Mouse (Mus musculus) adrenal gland, postnatal 4 days (tissue): Measurements from ENCODE around the gene Elavl1. TPM values are rescaled to one million over a fixed set of nuclear protein-coding genes. Genes with fewer than 3 reads are reported as not detected.

Experiments used
- DNase-seq, 2 experiments: peaks; one replicate each; pipeline ENCODE4 v3.0.0; 2021 to 2022; ENCODE audit warnings: low spot score in 2 of 2, mixed read lengths in 2 of 2
- total RNA-seq, 2 experiments: library from RNA; stranded (reverse); gene quantifications; 2 replicates each; pipeline ENCODE4 v1.2.3; 2021

Gene Elavl1
- total RNA-seq, 2 experiments from 2014 or later = 86.6 to 95.6 TPM

DNA sequence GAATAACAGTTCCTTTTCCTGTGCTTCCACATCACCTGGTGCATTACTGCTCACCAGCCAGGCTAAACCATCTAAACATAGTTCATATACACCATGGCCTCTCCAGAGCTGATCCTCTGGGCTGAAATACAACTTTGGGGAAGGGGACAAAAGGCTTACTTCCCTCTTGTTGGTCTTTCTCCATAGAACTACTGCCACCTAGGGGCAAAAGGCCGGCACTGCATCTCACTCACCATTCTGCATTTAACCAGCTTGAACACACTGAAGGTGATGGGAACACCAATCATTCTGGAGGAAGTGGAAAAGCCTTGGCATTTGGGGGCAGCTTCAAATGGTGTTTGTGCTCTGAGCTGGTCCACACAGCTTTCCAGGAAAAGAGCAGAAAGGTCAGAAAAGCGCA lies 2.7 kb downstream of the Elavl1 start:
- DNase-seq = peak; percentile 45 to 60

DNA sequence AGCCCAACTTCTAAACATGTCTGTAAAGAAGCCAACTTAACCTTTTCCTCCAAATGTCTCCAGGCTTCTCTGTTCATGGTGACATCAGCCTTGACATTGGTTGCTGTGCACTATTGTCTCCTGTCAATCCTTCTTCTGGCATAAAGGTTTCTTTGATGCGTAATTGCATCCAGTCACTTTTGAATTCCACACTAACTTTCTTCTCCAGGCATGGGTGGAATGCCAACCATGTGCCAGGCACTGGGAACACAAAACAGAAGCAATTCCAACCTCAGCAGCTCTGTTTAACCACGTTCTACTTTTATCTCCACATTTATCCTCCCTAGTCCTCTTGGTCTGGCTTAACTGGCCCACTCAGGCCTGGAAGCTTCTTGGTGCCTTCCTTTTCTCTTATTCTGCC lies 4.2 kb downstream of the Elavl1 start:
- no peak for DNase-seq

DNA sequence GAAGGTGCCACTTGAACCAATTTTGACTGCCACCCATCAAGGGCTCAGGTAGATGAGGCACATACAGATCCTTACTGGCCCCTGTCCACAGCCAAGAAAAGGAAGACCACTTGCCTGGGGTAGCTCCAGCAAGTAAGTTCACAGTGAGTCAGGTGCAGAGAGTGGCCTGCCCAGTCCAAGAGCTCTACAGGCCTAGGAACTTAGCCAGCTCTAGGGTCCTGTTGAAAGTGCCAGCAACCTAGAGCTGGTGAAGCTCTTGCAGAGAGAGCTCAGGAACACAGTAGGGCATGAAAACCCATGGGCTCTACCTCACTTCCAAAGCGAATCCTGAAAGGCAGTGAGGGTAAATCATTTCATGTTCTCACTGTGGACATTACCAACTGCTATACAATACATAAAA lies 4.8 kb downstream of the Elavl1 start:
- DNase-seq = no peak

DNA sequence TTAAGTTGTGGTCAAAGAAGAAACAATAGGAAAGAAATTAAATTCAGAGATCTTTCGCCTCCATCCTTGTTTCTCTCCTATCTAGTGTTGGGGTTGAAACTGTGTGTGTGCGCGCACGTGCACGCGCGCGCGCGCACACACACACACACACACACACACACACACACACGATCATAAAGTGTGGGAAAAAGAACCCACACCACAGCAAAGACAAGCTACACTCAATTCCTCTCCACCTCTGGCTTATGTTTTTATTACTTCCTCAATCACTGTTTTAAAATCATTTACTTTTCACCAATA lies 5.7 kb downstream of the Elavl1 start:
- DNase-seq = no peak

DNA sequence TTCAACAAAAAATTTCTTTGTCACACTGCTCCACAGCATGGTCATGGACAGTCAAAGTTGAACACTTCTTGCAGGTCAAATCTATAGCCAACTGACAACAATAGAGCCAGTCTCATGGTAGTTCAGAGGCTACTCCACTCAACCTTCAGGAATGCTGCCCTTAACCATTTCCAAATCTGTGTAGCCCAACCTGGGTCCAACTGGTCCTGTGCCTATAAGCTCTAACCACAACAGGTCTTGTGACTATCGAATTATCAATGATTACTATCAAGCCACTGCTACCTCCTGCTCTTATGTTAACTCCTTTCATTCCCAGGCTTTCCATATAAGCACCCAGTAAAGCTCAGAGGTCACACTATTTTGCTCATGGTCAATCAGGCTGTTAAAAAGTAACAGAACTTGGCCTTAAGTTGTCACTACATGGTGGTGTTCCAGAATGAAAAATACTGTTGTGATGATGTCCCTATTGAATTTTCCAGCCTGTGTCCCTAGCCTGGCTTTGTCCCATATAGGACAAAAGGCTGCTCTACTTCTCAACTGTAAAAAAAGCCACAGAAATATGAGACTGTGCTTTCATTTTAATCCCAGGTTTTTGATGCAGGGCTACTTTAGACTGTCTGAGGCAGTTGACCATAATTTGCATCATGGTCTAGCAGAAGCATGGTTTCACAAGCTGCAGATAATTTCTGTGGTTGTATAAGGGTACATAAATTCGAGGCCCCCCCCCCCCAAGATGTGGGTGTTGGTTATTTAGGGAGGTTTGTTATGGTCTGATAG lies 6.2 kb downstream of the Elavl1 start:
- no peak for DNase-seq

DNA sequence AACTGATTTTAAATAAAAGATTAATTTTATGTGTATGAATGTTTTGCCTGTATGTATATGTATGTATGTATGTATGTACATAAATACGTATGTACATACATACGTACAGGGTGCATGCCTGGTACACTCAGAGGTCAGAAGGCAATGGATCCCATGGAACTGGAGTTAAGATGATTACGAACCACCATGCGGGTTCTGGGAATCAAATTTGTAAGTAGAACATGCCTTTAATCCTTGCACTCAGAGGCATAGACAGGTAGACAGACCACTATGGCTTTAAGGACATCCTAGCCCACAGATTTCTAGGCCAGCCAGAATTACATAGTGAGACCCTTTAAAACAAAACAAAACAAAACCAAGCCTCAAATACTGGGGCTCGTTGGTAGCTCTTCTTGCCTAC lies 7.1 kb downstream of the Elavl1 start:
- no peak for DNase-seq

DNA sequence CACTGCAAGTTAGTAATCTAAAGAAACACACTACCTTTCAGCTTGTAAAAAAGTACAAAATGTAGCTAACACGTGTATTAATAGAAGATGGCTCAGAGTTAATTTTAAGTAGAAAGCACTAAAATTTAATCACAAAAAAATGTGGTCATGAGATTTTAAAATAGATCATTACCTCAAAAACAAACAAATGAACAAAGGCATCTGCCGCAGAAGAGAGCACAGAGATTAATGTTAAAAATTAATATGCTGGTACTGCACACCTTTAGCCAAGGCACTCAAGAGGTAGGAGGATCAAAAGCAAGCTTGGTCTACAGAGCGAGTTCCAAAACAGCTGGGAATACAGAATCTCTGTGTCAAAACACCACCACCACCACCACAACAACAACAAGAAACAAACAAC lies 10.4 kb downstream of the Elavl1 start:
- DNase-seq = no peak

DNA sequence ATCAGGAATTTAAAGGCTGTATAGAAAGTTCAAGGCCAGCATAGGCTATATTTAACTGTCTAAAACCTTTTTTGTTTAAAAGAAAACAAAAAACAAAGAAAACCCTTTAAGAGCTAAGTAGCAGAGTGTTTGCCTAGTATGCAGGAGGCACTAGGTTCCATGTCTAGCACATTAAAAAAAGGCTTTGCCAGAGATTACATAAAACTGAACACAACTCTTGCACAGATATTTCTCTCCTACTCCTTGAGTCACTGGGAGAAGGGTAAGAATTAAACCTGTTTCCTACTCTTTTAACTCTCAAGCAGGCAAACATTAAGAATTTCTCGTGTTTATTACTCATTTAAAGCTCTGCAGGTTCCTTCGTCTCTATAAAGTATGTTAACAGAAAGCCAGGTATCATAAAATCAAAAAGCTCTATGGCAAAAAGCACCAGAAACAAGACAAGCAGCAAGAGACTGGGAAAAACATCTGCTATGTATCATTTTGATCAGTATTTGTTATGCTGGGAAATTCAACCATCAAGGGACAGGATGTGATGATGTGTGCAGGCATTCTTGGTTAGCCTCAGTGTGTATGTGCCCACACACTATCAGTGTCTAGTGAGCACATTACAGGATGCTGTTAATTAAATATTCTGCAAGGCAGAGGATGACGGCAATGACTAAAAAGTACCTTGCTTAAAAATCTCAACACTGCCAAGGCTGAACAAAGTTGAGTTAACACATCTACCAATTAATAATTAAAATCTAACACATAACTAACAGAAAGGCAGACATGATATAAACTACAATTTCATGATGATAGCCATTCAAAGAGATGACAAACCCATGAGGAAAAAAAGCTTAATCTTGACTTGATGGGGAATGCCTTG lies 11.7 kb downstream of the Elavl1 start:
- no peak for DNase-seq

DNA sequence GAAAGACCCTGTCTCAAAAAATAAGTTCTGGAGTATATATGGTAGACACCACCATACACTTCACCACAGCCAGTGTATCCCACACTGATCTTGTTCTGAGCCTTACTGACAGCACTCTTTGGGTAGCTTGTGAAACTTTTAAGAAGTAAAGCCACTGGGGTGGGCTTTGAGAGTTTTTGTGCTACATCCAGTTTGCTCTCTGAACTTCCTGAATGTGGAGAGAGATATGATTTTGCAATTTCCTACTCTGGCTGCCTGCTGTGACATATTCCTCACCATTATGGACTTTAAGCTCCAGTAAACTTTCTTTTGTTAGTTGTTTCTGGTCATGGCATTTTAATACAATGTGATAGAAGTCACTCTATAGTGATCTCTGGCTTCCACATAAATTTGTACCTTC lies 13.1 kb downstream of the Elavl1 start:
- no peak for DNase-seq

DNA sequence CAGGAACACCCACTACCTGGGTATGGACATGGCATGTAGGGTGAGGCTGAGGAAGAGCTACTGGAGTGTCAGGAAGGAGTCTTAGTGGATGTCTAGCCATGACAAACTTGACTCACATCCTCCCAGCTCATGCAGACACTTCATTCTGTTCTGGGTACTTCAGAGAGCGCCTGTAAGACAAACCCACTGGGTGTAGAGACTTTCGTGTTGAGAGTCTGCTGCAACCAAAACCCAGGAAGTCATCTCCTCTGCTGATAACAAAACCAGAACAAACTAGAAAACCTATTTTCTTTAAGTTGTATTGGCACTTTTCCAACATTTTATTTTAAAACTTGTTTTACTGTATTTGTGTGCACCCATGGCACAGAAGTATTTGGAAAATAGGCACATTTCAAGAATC lies 19.4 kb downstream of the Elavl1 start:
- DNase-seq = no peak

DNA sequence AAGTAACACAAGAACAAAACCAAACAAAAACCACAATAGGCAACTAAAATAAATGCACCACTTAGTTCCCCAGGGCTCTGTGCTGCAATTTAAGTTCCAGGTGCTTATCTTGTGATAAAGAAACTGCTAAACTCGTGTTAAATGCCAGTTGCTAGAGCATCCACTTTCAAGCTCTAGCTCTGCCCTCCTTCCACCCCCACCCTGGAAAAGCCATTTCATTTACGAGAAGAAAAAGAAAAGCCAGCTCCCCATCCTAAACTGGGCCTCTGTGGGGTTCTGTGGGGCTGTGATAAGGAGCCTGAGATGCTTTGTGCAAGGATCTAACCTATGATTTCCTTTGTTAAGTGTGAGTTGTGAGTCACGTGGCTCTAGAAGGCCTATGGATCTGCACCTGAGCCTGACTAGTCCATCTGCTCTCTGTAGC lies 21.1 kb downstream of the Elavl1 start:
- DNase-seq = no peak

DNA sequence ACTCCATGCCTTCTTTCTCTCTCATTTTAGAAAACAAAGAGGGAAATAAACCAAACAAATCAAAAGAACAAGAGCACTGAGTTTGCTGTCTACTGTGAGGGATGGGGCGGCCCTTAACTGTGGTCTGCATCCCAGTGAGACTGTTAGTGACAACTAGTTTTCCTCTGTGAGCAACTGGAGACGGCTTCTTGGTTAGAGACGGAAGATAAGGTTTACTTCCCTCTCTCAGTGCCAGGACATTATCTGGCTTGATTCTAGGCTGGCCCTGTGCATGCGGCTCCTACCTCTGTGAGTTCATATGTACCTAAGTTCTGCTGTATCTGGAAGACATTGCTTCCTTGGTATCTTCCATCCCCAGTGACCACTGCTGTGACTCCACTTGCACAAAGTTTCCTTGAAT lies 27.4 kb downstream of the Elavl1 start:
- DNase-seq = no peak

DNA sequence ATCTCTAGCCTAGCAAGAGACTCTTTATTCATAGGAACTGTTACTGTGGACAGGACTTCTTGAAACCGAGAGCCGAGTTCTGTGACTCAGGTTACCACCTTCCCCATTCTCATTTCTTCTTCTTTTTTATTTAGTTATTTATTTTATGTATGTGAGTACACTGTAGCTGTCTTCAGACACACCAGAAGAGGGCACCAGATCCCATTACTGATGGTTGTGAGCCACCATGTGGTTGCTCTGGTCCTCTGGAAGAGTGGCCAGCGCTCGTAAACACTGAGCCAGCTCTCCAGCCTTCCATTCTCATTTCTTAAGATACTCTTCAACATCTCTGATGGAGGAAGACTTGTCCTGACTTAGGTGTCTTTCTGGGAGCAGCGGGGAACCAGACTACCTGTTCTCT lies 32.5 kb downstream of the Elavl1 start:
- no peak for DNase-seq

DNA sequence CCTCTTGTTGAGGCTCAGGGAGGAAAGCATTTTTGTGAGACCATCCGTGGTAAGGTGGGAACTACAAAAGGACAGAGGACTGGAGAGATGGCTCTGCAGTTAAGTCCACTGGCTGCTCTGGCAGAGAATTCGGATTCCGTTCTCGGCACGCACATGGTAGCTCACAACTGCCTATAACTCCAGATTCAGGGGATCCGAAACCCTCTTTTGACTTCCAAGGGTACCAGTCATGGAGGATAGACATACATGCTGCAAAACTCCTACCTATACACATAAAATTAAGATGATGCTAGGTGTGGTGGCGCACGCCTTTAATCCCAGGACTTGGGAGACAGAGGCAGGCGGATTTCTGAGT lies 49.1 kb downstream of the Elavl1 start:
- no peak for DNase-seq

DNA sequence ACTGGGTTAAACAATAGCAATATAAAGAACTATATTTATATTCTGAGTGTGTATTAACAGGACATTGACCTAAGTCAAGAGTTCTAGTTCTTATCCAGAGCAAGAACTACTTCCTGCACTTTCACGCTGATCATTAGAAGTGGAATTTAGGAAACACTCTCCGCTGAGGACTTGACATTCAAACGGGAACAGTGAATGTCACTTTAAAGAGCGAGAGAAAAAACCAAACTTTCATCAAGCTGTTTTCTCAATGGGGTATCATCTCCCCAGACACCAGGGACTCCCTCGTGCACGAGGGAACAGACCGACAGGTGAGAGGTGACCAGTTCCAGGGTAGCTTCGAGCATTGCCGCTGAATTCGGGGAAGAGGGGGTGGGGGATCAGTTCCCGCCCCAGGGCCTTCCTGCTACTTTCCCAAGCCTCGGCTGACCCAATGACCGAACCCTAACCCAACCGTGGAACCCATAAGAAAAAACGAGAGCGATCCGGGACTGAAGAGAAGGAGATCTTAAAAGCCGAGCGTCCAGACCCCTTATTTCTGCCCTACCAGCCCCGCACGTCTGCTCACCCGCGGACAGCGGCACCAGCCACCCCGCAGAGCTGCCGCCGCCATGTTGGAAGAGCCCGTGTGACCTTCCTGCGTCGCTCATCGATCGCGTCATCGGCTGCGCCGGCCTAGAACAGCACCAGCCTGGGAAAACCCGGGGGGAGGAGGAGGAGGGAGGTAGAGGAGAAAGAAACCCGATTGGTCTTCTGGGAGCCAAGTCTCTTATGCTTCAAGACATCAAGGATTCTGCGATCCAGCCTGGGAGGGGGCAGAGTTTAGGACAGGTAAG lies 49.7 kb downstream of the Elavl1 start, which contains the start of gene Timm44:
Gene Timm44, minus strand, starts transcription at position 639 of the 836 bp plus-strand sequence.
- peak; percentile 81 to 90 for DNase-seq

DNA sequence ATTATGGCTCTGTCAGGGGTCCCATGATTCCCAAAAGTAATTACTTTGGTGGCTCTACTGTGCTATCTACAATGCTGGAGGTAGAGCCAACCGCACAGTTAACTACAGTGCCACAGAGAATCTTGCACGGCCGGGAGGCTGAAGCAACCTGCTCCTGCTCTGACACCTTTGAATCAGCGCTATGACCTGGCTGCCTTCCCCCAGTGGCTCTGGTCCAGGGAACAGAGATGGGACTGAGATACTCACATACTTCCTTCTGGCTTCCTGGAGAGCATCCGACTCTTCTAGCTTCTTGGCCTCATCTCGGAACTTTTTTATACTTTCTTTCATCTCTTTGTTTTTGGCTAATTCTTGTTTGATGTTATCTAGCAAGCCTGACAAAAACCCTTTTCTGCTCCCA lies 55.6 kb downstream of the Elavl1 start:
- DNase-seq = no peak

DNA sequence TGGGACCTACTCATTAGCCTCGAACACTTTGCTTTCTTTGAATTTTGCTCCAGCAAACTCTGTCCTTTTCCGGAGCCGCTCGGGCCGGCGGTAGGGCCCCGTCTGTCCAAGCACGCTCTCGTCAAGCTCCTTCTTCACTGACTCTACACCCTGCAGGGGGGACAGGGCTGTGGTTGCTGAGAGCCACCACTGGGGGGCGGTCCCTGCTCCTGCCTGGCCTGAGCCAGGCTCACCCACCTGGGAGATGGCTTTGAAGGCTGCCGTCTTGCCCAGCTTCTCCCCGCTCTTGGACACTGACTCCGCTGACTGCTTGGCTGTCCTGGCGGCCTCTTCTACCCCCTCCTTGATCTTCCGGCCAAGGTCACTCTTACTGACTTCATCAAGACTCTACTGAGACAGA lies 57.6 kb downstream of the Elavl1 start:
- DNase-seq = no peak

DNA sequence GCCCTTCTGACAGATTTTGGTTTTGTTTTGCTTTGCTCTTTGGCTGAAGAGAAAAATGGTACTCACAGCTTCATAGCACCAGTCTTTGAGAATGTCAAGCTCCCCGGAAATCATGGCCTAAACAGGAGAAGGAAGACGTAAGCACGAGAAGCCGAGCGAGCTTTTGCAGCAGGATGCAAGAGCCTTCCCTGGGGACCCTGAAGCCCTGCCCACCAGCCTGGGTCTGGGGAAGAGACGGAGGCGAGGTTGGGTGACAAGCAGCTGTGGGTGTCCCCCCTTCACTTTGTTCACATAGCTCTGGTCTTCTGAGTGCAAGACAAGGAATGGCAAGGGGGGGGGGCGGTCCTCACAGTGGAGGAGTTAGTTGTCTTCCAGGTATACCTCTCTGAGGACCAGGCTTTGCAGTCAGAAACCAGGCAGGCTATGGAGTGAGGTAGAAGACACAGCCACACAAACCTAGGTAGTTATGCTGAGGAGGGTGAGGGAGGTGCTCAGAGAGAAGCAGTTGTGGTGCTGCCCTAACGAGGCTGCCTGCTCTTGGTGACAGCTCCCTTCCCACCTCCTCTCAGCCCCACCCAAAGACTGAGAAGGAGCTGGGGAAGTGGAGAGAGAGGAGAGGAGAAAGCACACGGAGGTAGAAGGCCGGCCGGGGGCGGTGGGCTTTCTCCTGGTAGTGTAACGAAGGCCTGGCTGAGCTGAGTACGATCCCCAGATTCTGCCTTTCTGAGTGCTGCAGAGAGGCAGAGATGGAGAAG lies 59.9 kb downstream of the Elavl1 start:
- DNase-seq = no peak

DNA sequence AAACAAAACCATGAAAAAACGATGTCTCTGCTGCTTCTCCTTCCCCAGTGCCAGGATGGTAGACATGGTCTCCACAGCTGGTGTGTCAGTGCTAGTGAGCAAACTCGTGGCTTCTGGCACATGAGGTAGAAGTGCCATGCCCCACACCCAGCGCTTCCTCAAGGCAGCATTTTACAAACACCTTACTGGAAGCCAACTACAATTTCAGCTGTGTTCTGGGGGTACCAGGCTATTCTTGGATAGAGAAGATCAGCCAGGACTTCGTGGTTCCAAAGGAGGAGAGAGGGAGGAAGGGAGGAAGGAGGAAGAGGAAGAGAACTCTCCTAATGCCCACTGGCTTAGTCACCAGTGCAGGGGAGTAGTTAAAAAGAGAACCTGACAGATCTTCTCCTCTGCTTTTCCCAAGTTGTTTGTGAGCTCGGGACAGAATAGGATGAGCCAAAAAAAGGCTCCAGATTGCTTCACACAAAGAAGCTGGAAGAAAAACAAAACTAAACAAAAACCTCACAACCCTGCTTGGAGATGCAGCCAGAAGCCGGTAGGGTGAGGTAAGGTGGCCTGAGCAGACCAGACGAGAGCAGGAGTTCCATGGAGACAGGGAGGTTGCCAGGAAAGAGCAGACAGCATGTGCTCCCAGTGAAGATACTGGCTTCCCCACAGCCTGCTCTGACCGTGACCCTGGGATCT lies 62.0 kb downstream of the Elavl1 start:
- no peak for DNase-seq

DNA sequence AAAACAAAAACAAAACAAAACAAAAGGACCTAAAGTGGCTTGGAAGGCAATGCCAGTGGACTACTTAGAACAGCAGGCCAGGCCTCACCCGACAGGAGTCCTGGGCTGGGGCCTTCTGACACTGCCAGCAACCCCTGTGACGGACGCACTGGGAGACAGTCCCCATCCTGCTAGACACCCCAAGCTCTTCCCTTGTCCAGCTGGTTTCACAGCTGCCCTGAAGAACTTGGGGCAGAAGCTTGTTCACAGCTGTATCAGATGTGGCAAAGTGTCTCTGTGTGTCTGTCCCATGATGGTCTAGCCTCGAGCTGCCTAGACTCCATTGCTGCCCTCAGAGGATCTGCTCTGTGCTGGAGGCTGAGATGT lies 65.4 kb downstream of the Elavl1 start:
- no peak for DNase-seq
